Mouse (Mus musculus): Measurements from ENCODE around the gene Pelp1. TPM values are rescaled to one million over a fixed set of nuclear protein-coding genes. Genes with fewer than 3 reads are reported as not detected.
"Not testable (repeated sequence)": the region's sequence is repeated elsewhere in the genome, so short reads cannot be mapped to it uniquely, and the experiment has no call there.

Pelp1 gene
- polyA plus RNA-seq, 1 experiment, result 36.1 TPM

GRCm38 (mm10) chr11:70381330-70381729 is 28.5 kb downstream of the Pelp1 start:
- Histone ChIP-seq H3K4me3 (replicated peaks) (no peak overlapping the region), H3K27me3 (replicated peaks) (peaks cover 43% of the 10 kb centered on the region), H3K4me1 (no peaks in the 10 kb centered on the region; the same call in 1 of the 2 replicates), H3K9me3 (no peaks in the 10 kb centered on the region), H3K36me3 (replicated peaks; ENCODE audit: low read length) (peaks cover 8% of the 10 kb centered on the region)
- no peak for TF ChIP-seq FLI1 (IDR thresholded peaks at IDR 0.05; ENCODE audit: low read length)
- no peak for TF ChIP-seq GATA1 (IDR thresholded peaks at IDR 0.05; ENCODE audit: borderline replicate concordance, low read length)

- Histone ChIP-seq H3K9me3 (no peaks in the 10 kb centered on the region), H3K4me1 (peaks cover 3% of the 10 kb centered on the region; the same call in 1 of the 2 replicates), H3K27me3 (replicated peaks) (peaks cover 51% of the 10 kb centered on the region), H3K4me3 (replicated peaks) (no peak overlapping the region), H3K36me3 (replicated peaks; ENCODE audit: low read length) (peaks cover 3% of the 10 kb centered on the region)
- TF ChIP-seq FLI1 (IDR thresholded peaks at IDR 0.05; ENCODE audit: low read length) (no peak), GATA1 (IDR thresholded peaks at IDR 0.05; ENCODE audit: borderline replicate concordance, low read length) (no peak)
Measured at GRCm38 (mm10) chr11:70380478-70381005, 29.3 kb downstream of the Pelp1 start.

DNA sequence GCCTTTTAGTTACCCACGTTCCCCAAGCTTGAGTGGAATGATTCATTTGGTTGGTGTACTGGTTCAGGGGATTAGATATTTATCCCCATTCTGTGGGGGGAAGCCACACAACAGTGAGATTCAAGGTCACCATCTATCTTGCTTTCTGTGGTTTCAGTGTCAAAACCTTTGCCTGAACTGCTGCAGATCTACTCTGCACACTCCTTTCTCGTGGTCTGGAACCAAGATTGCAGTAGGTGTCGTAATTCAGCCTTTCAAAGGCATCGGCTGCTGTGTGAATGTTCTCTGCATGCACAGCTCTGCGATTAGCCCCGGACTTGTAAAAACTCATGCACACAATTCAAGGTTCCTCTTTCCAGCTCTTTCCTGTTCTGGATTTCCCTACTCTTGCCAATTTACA is 33.8 kb downstream of the Pelp1 start:
- no peak overlapping the region for H3K4me3 ChIP-seq (replicated peaks)
- peaks cover 77% of the 10 kb centered on the region for H3K27me3 ChIP-seq (replicated peaks)
- H3K36me3 ChIP-seq (replicated peaks; ENCODE audit: low read length), result no peaks in the 10 kb centered on the region
- TF ChIP-seq GATA1 (IDR thresholded peaks at IDR 0.05; ENCODE audit: borderline replicate concordance, low read length) (no peak), FLI1 (IDR thresholded peaks at IDR 0.05; ENCODE audit: low read length) (no peak)
- H3K9me3 ChIP-seq, result no peaks in the 10 kb centered on the region
- H3K4me1 ChIP-seq, result peaks cover 8% of the 10 kb centered on the region; the same call in 1 of the 2 replicates

DNA sequence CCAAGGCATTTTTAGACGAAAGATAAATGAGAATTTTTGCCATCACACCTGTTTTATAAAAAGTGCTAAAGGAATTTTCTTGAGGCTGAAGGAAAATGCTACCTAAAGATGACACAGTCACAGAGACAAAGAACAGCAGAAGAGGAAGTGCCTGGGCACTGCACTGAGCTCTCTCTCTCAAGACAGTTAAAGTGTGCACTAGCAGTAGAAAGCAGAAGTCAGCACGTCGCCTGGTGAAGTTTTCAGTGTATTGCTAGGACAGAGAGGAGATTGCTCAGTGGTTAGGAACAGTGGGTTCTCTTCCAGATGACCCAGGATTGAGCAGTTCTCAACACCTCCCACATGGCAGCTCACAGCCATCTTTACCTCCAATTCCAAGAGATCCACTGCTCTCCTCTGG is 35.5 kb downstream of the Pelp1 start:
- Histone ChIP-seq H3K9me3 (no peaks in the 10 kb centered on the region), H3K4me1 (peaks cover 10% of the 10 kb centered on the region), H3K4me3 (replicated peaks) (no peak overlapping the region), H3K36me3 (replicated peaks; ENCODE audit: low read length) (no peaks in the 10 kb centered on the region), H3K27me3 (replicated peaks) (peaks cover 71% of the 10 kb centered on the region)
- TF ChIP-seq FLI1 (IDR thresholded peaks at IDR 0.05; ENCODE audit: low read length) (peak; percentile 14; the same call in 1 of the 2 replicates), GATA1 (IDR thresholded peaks at IDR 0.05; ENCODE audit: borderline replicate concordance, low read length) (no peak)

- TF ChIP-seq FLI1 (IDR thresholded peaks at IDR 0.05; ENCODE audit: low read length) (no peak), GATA1 (IDR thresholded peaks at IDR 0.05; ENCODE audit: borderline replicate concordance, low read length) (no peak)
- Histone ChIP-seq H3K36me3 (replicated peaks; ENCODE audit: low read length) (no peaks in the 10 kb centered on the region), H3K27me3 (replicated peaks) (peaks cover 59% of the 10 kb centered on the region), H3K4me1 (peaks cover 15% of the 10 kb centered on the region), H3K4me3 (replicated peaks) (no peak overlapping the region), H3K9me3 (no peaks in the 10 kb centered on the region)
Measured at GRCm38 (mm10) chr11:70372849-70373557, 36.8 kb downstream of the Pelp1 start.

DNA sequence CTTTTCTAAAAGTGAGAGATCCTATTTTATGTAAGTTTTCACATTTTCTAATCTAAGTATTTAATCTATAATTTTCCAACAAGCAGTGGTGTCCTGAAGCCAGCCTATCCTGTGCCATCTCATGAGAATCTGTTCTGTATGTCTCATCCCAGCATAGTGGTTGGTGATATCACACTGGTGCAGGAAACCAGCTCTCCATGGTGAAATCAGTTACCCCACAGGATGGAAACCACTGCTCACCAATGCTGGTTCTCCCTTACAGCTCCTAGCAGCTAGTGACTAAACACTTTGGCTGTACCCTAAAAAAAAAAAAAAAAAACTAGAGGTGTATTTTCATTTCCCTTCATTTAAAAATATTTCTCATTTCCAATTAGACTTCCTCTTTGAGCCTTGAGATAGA is 37.4 kb downstream of the Pelp1 start:
- Histone ChIP-seq H3K9me3 (no peaks in the 10 kb centered on the region), H3K27me3 (replicated peaks) (peaks cover 53% of the 10 kb centered on the region), H3K36me3 (replicated peaks; ENCODE audit: low read length) (no peaks in the 10 kb centered on the region), H3K4me1 (peaks cover 15% of the 10 kb centered on the region), H3K4me3 (replicated peaks) (no peak overlapping the region)
- no peak for TF ChIP-seq FLI1 (IDR thresholded peaks at IDR 0.05; ENCODE audit: low read length)
- no peak for TF ChIP-seq GATA1 (IDR thresholded peaks at IDR 0.05; ENCODE audit: borderline replicate concordance, low read length)

DNA sequence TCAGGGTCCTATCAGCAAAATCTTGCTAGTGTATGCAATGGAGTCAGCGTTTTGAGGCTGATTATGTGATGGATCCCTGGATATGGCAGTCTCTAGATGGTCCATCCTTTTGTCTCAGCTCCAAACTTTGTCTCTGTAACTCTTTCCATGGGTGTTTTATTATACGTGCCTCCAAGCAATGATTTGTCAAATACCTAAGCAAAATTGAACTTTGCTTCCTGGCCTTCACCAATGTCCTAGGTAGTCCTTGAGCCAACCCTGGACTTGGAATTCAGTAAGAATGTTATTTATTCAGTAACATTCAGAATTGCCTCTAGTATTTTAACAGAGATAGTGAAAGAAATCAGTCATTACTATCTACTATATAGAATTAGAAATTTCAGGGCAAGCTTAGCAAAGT is 41.2 kb downstream of the Pelp1 start:
- Histone ChIP-seq H3K9me3 (peaks cover 14% of the 10 kb centered on the region), H3K27me3 (replicated peaks) (peaks cover 28% of the 10 kb centered on the region)
- H3K36me3 ChIP-seq (replicated peaks; ENCODE audit: low read length); H3K4me3 ChIP-seq (replicated peaks); H3K4me1 ChIP-seq: not testable (repeated sequence)

DNA sequence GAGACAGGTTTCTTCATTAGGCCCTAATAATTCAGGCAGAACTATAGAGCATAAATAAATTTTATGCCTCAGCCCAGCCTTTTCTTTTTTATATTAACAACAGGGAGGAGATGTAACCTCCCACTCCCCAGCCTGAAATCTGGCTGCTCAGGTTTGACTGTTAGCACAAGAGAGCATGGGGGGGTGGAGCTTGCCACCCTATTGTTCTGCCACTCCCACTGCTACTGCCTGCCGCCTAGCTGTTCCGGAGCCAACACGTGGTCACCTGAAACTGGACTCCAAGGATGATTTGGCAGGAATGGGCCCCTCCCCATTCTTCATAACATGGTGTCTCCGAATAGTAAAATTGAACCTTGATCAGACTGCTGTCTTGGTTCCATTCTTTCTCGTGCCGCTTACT is 42.1 kb downstream of the Pelp1 start:
- H3K4me1 ChIP-seq; H3K36me3 ChIP-seq (replicated peaks; ENCODE audit: low read length); H3K4me3 ChIP-seq (replicated peaks): not testable (repeated sequence)
- H3K9me3 ChIP-seq, result peaks cover 20% of the 10 kb centered on the region
- peaks cover 23% of the 10 kb centered on the region for H3K27me3 ChIP-seq (replicated peaks)

- H3K4me3 ChIP-seq (replicated peaks), result peak within 1 kb of the TSS; percentile 85
- no peaks in the 10 kb centered on the region for H3K36me3 ChIP-seq (replicated peaks; ENCODE audit: low read length)
- no peaks in the 10 kb centered on the region for H3K9me3 ChIP-seq
- no peak for TF ChIP-seq FLI1 (IDR thresholded peaks at IDR 0.05; ENCODE audit: low read length)
- no peak for TF ChIP-seq GATA1 (IDR thresholded peaks at IDR 0.05; ENCODE audit: borderline replicate concordance, low read length)
- peaks cover 15% of the 10 kb centered on the region for H3K4me1 ChIP-seq
- peaks cover 89% of the 10 kb centered on the region for H3K27me3 ChIP-seq (replicated peaks)
Measured at GRCm38 (mm10) chr11:70351868-70352267, 58.0 kb downstream of the Pelp1 start, which contains the start of gene Alox15. TSS of gene Alox15 (minus strand) at chr11:70352031.

- H3K27me3 ChIP-seq (replicated peaks), result peaks cover 93% of the 10 kb centered on the region
Measured at GRCm38 (mm10) chr11:70348630-70349029, 61.2 kb downstream of the Pelp1 start.

More at GRCm38 (mm10) chr11:70348630-70349029, 61.2 kb downstream of the Pelp1 start:
- no peaks in the 10 kb centered on the region for H3K9me3 ChIP-seq
- peaks cover 15% of the 10 kb centered on the region for H3K4me1 ChIP-seq
- H3K36me3 ChIP-seq (replicated peaks; ENCODE audit: low read length), result no peaks in the 10 kb centered on the region
- H3K4me3 ChIP-seq (replicated peaks), result no peak overlapping the region
- TF ChIP-seq FLI1 (IDR thresholded peaks at IDR 0.05; ENCODE audit: low read length) (no peak), GATA1 (IDR thresholded peaks at IDR 0.05; ENCODE audit: borderline replicate concordance, low read length) (no peak)
